Mouse (Mus musculus): ENCODE measurements around the gene Mfsd2b.
"Not testable (repeated sequence)": the region's sequence is repeated elsewhere in the genome, so short reads cannot be mapped to it uniquely, and the experiment has no call there.

Gene Mfsd2b

DNA sequence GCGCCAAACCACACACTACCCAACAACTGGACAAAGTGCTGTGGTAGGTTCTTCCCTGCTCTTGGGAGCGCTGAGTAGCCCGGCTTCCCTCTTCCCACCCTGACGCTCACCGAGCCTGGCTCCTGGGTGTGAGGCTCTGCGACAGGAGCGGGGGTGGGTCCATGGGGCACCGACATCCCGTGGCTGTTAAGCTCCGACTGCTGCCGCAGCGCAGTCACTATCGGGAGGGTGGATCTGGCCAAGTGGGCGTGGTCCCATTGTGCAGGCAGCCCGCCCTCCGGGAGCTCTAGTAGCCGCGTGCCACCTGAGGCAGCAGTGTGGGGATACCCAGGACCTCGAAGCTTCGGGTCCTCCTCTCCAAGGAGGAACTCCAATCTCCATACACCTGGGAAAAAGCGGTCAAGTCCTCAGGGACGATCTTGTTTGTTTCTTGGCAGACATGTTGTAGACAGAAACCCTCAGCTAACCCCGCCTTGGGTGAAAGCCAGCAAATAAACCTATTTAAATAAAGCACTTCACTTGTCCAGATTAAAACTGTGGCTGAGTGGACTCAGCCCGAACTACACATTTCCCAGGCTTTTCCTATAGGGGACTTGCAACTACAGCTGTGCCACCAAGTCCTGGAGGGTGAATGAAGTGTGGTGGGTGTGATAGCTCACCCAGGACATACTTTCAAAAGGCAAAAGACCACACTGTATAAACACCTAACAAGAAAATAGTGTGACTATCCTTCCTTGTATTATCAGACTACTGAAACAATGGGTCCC, at the start of gene Mfsd2b:
Gene Mfsd2b (minus strand): TSS at position 199 of the 767 bp plus-strand sequence.
- DNase-seq (ENCODE audit: low spot score), result peak; percentile 58

DNA sequence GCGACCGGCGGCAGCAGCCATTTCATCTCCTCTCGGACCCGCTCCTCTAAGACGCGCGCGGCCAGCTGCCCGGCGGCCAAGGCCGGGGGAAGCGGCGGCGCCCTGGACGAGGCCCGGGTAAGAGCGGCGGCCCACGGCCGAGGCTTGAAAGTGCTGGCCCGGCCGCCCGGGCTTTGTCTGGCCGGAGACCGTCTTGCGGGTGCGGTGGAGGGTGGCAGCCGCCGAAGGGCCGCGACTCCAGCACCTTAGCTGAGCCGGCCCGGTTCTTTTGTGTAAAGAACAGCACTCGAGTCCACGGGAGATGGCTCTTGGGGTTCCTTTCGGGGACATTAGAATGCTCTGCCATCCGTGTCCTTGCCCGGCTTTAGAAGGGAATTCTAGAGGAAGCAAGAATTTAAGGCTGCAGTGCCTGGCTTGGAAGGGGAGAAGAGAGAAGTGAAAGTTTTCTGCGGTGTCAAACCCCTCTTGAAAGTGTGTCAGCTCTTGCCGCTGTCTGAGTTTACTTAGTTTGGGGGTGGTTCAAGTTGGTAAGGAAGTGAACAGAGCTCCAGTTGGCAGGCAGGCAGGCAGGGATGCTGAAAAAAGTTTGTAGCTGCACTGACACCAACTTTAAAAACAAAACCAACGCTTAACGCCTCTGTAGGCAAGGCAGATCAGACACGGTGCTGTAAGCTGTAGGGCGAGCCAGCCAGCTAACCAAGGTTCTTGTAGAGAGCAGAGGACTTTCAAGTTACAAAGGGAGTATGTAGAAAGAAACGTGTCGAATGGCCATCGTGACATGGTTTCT, 43.8 kb upstream of the Mfsd2b start:
- DNase-seq (ENCODE audit: low spot score), result peak; percentile 47

DNA sequence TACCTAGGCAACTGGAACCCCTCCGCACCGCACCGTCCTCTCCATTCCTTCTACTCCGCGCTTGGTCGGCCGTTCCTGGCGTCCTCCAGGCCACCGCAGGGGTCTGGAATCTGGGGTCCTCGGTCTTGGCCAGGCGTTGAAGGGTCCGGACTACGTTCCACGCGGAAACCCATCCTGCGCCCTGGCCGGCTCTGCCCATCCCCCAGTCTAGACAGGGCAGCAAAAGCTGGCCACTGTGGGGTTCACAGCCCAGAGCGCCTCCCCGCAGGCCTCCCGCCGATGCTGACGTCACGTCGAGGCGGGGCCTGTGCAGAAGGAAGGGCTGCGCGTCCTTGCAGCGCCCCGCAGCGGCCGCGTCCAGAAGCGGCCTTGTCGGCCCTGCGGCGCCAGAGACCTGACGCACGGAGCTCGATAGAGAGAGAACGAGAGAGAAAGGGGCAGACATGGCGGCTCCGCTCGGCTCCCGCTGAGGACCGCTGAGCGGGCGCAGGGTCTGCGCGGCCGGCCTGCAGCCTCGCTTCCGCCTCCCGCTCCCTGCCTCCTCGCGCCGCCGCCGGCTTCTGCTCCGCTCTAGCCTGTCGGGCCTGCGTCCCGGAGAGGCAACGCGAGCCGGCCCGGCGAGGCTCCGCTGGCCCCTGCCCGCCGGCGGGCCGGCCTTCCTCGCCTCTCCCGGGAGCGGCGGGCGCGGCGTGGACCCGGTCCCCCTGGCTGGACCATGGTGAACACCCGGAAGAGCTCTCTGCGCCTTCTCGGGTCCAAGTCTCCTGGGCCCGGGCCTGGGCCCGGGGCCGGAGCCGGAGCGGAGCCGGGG, 43.0 kb upstream of the Mfsd2b start, which contains the start of gene Atad2b:
Gene Atad2b (plus strand): TSS at position 360 of the 811 bp plus-strand sequence.
- peak; percentile 98 for DNase-seq (ENCODE audit: low spot score)

DNA sequence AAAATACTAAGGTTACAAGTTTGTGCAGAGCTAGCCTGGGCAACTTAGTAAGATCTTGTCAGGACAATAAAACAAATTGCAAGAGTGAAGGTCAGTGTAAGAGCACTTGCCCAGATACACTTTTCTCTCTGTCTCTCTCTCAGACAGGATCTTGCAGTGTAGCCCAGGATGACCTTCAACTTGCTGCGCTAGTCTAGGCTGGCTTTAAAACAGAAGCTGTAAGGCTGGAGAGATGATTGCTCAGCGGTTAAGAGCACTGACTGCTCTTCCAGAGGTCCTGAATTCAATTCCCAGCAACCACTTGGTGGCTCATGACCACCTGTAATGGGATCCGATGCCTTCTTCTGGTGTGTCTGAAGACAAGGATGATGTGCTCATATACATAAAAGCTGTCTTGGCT, 40.8 kb upstream of the Mfsd2b start:
- DNase-seq (ENCODE audit: low spot score), result no peak

DNA sequence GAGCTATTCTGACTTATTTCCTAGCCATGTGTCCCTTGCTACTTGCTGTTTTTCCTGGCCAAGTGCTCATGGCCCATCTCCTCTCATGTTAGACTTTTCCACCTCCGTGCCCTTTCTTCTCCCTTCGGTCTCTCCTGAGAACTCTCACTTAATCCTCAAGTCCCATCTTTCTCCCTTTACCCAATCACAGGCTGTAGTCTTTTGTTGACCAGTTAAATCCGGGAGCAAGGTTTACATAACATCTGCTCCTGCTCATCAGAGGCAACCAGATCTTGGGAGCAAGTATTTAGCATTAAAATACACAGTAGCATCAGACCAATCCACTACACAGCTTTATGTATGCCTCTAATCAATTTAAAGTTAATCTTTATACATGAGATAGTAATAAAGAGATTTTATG, 40.3 kb upstream of the Mfsd2b start:
- DNase-seq (ENCODE audit: low spot score), result no peak

DNA sequence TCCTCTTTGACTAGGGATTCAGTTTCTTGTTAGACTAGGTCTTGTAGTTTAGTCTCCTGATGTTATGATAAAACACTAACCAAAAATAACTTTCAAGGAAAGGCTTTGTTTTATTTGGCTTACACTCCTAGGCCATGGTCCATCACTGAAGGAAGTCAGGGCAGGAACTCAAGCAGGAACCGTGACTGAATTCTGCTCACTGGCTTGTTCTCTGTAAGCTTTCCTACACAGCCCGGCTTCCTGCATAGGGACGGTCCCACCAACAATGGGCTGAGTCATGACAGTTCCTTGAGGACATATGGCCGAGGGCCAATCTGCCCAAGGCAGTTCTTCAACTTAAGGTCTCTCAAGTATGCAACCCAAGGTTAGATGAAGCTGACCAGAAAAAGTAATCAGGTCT, 37.6 kb upstream of the Mfsd2b start:
- no peak for DNase-seq (ENCODE audit: low spot score)

DNA sequence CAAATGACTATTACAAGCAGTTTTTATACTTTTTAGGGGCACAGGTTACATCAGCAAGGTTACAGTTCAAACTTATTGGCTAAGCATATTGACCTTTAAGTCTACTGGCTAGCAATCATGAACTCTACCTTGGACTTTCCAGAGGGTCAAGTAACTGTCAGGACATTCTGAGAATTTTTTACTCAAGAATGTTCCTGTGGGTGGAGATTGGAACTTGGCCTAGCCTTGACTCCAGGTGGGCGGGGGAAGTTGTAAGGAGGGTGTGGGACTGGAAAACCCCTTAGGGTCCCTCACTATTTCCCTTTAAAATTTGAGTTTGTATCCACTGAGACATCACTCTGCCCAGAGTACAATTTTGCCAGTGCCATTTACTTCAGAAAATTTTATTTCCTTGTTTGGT, 36.3 kb upstream of the Mfsd2b start:
- DNase-seq (ENCODE audit: low spot score), result not testable (repeated sequence)

DNA sequence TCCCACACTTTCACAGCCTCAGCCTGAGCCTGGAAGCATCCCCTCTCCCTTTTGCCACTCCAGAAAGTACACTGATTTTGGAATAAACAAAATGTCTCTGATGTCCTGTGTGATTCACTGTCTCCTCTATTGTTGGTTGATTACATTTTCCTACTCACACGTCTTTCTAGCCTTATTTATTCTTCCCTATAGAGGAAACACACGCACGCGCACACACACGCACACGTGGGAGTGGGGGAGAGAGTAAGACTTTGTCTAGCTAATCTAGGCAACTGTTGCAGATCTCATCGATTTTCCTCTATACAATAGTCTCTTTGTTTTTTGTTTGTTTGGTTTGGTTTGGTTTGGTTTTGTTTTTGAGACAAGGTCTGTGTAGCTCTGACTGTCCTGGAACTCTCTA, 34.2 kb upstream of the Mfsd2b start:
- DNase-seq (ENCODE audit: low spot score), result no peak

DNA sequence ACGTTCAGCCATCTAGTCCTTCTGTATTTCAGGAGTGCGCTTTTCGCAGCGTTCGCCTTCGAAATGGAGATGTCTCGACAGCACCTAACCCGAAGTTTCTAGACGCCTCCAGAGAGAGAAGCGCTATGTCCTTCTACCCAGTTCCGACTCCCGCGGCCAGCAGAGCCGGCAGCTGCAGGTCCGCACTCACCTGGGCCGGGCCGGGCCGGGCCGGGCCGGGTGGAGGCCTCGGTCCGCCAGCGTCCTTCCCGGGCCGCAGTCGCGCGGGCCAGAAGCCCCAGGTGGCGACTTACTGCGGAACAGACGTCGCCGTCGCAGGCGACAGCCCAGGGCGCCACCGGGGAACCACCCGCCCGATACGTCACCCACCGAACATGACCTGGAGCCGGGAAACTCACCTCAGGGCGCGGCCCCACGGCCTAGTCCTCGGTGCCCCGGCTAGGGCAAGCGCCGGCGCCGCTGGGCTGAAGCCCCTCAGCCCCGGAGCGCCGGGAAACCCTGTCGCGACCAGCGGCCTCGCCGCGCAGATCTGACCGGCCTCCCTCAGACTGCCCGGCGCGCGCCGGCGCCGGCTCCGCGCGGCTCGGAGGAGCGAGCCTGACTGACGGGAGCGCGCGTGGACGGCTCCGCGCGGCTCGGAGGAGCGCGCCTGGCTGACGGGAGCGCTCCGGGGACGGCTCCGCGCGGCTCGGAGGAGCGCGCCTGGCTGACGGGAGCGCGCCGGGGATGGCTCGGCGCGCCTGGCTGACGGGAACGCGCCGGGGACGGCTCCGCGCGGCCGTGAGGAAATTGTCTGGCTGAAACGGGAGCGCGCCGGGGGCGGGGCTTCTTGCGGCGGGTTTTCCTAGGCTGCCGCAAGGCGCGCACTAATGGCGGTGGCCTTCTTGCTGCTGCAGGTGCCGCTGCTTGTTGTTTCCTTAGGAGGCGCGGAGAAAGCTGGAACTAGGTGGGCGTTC, 33.1 kb upstream of the Mfsd2b start, which contains the start of gene Ubxn2a:
Gene Ubxn2a (minus strand): TSS at position 755 of the 956 bp plus-strand sequence.
- DNase-seq (ENCODE audit: low spot score), result peak; percentile 97

DNA sequence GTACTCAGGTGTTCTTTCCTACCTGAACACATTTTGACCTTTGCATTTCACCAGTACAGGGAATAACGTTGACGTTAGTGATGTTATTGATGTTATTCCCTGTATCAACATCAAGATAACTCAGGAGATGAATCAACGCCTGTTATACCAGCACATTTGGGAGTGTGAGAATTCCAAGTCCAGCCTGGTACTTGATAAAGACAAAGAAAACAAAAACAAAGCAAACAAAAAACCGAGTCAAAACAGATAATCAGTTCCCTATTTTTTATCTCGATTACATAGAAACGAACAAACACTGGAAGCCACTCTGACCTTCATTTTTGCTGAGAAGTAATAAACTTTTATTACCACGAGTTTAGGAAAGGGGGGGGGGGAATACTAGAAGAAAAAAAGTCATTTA, 32.3 kb upstream of the Mfsd2b start:
- no peak for DNase-seq (ENCODE audit: low spot score)

DNA sequence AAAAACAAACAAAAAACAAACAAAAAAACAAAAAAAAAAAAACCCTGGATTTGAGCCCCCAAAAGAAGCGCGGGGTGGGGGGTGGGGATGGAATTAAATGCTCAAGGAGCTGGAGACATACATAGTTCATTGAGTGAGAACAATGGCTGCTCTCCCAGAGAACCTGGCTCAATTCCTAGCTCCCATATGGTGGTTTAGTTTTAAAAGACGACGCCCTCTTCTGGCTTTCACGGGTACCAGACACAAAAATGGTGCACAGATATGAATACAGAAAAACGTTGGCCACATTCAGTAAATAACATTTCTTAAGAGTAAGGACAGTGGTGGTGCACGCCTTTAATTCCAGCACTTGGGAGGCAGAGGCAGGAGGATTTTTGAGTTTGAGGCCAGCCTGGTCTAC, 31.8 kb upstream of the Mfsd2b start:
- DNase-seq (ENCODE audit: low spot score), result no peak

DNA sequence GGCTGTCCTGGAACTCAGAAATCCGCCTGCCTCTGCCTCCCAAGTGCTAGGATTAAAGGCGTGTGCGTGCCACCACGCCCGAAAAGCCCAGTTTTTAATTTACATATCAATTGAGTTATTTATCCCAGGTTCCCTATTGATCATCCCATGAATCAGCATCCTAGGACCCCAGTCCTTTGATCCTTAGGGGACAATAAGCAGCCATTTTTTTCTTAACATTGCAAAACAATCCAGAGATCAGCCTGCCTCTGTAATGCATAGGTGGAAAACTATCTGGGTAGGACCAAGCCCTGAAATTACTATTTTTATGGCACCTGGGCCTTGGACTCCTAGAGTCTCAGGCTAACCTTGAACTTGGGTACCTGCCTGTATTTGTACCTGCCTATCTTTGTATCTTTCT, 23.9 kb upstream of the Mfsd2b start:
- DNase-seq (ENCODE audit: low spot score), result no peak

DNA sequence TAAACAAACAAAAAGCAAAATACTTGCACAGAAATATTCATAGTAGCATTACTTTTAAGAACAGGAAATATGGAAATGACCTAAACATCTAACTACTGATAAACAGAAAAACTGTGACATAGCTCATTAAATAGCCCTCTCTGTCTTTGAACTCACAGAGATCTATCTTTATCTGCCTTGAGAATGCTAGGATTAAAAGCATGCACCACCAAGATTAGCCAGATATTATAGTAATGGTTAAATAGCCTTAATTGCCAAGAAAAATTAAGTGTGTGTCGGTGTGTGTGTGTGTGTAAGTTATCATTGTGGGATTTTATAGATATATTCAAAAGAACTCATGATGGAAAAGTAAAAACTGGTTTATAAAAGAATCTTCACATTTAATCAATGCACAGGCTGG, 15.7 kb upstream of the Mfsd2b start:
- DNase-seq (ENCODE audit: low spot score), result no peak

DNA sequence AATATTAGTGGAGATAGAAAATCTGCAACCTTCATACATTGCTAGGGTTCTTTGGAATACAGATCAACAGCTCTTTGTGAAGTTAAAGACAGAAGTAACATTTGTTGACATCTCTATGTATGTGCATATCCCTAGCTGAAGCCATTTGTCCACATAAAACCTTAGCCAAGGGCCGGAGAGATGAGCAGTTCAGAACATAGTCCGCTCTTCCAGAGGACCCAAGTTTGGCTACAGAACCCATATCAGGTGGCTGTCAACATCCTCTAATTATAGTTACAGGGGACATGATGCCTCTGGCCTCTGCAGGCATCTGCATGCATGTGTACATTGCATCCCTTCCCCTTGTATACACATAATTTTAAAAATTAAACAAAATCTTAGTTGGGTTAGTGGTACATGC, 15.1 kb upstream of the Mfsd2b start:
- no peak for DNase-seq (ENCODE audit: low spot score)

DNA sequence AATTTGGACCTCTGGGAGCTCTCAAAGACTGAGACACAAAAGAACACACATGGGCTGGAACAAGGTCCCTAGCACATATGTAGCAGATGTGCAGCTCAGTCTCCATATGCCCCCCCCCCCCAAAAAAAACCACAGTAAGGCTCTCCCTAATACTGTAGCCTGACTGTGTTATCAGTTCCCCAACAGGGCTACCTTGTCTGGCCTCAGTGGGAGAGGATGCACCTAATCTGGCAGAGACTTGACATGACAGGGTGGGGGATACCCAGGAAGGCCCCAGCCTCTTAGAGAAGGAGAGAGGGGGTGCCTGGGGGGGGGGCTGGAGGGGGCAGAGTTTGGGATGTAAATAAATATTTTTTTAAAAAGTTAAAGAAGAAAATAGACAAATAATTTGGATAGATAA, 14.6 kb upstream of the Mfsd2b start:
- no peak for DNase-seq (ENCODE audit: low spot score)

DNA sequence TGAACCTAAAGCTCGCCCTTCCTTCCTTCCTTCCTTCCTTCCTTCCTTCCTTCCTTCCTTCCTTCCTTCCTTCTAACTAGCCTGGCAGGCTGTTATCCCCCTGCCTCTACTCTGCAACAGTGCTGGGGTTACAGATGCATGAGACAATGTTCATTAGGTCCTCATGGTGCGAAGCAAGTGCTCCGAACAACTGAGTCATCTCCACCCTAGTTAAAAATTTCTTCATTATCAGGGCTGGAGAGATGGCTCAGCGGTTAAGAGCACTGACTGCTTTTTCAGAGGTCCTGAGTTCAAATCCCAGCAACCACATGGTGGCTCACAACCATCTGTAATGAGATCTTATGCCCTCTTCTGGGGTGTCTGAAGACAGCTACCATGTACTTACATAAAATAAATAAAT, 12.4 kb upstream of the Mfsd2b start:
- not testable (repeated sequence) for DNase-seq (ENCODE audit: low spot score)

DNA sequence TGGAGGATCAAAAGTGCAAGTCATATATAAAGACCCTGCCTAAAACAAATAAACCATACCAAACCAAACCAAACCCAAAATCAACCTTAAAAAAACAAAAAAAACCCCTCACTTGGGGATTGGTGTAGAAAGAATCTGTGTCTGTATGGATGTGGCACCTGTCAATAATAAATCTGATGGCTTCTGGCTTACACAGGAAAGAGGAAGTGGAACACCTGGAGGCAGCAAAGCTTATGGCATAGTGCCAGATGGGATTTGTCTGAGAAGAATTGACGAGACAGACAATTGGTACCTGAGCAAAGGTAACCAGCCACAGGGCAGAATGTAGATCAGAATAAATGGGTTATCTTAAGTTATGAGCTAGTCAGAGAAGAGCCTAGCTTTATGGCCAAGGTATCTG, 10.9 kb upstream of the Mfsd2b start:
- no peak for DNase-seq (ENCODE audit: low spot score)

DNA sequence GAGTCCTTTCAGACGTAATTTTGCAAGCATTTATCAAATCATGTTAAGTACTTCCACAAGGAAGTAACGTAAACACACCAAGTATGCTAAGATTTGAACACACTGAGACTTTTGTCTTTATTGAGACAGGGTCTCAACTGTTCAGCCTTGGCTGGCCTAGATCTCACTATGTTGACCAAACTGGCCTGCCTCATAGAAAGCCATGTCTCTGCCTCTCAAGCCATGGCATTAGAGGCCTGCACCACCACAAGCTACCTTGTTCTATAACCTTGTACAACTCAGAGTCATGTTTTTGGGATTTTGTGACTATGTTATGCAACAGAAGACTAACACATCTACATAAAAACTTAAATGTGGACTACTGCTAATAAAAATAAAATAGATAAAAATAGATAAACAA, 7.9 kb upstream of the Mfsd2b start:
- DNase-seq (ENCODE audit: low spot score), result no peak

DNA sequence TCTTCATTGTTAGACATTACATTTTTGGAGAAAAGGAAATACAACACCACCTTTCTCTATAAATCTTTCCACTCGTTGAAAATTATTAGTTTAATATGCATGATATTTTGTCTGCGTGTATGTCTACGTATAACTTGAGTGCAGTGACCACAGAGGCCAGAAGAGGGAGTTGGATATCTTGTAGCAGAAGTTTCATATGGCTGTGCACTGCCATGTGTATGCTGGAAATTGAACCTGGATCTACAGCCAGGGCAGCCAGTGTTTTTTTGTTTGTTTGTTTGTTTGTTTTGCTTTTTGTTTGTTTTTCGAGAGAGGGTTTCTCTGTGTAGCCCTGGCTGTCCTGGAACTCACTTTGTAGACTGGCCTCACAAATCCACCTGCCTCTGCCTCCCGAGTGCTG, 4.9 kb upstream of the Mfsd2b start:
- no peak for DNase-seq (ENCODE audit: low spot score)

DNA sequence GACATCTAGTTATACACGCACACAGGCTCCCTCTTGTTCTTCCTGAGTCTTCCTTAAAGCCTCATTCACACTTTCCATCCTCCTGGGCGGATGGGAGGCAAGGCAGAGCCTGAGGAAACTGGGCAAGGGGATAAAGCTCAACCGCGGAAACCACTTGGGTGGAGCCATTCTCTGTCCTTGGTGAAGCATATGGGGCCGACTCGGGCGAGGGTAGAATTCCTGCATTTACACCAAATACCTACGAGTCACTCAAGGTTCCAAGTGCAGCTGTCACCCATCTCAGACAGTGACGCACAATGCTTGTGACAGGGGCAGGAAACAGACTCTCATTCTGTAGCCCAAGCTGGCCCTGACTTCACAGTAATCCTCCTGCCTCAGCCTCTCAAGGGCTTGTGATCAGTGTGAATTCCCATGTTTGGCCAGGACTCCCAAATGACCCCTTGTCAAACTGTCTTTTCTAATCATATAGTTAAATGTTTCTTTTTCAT, 4.2 kb upstream of the Mfsd2b start:
- no peak for DNase-seq (ENCODE audit: low spot score)

DNA sequence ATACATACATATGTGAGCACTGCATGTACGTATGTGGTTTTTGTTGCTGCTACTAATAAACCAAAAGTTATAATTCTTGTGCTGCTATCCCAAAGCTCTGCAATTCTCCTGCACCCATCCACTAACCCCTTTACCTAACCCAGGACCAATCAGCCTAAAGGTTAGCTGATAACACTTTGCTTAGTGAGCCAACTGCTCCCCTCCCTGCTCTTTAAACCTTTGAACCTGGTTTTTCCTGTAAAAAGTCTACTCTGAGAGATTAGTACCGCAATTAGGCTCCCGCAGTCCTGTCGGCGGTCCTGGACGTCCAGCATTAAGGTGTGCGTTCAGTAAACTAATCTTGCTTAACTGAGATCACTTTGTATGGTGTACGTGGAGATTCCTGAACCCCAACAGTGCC, 1.5 kb upstream of the Mfsd2b start:
- DNase-seq (ENCODE audit: low spot score), result no peak

Data from urinary bladder, postnatal 25 days (tissue).